Mouse (Mus musculus): ENCODE results near the gene Nxf1.

- TF ChIP-seq GATA1 (IDR thresholded peaks at IDR 0.05; ENCODE audit: borderline replicate concordance, low read length) (no peak), CTCF (IDR thresholded peaks at IDR 0.05; ENCODE audit: low read depth, low read length) (no peak)
Observed at GRCm38 (mm10) chr19:8756635-8757387, at the start of gene Nxf1.
